Mouse (Mus musculus): ENCODE results near the gene Fmnl2.

DNA sequence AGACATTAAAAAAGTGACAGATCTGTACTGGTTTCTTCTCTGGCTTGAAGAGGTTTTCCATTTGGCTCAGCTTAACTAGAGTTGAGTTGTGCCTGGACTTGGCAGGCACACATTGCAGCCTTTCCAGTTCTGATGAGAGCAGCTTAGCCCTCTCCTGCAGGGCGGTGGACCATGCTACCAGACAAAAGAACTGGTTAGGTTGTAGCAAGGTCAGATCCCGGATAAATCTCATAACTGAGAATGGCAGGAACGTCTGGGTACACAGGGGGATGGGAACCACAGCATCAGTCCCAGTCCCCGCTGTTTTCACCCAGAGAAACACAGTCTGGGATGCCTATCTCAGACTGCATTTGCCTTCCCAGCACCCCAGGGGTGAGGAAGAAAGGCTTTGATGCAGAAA, 127.5 kb downstream of the Fmnl2 start:
- TF ChIP-seq CTCF (IDR thresholded peaks at IDR 0.05; ENCODE audit: insufficient read depth, low read depth, low read length) = no peak
- no peak for TF ChIP-seq POLR2A (IDR thresholded peaks at IDR 0.05; ENCODE audit: insufficient read depth, low read depth, low read length)
